Mouse (Mus musculus): ENCODE data around the gene Iqschfp.

Iqschfp gene

GRCm38 (mm10) chr3:68525361-68525878, 633.4 kb downstream of the Iqschfp start:
- DNase-seq (ENCODE audit: low spot score in 2 of 2) = no peak

GRCm38 (mm10) chr3:68526416-68526815, 634.4 kb downstream of the Iqschfp start:
- DNase-seq (ENCODE audit: low spot score in 2 of 2) = no peak

- no peak for DNase-seq (ENCODE audit: low spot score in 2 of 2)
These were observed 635.1 kb downstream of the Iqschfp start for GRCm38 (mm10) chr3:68527182-68527581.

- no peak for DNase-seq (ENCODE audit: low spot score in 2 of 2)
These were observed 639.9 kb downstream of the Iqschfp start for GRCm38 (mm10) chr3:68531908-68532307.

GRCm38 (mm10) chr3:68534571-68535051, 642.6 kb downstream of the Iqschfp start:
- DNase-seq (ENCODE audit: low spot score in 2 of 2) = no peak

GRCm38 (mm10) chr3:68535160-68535728, 643.2 kb downstream of the Iqschfp start:
- no peak for DNase-seq (ENCODE audit: low spot score in 2 of 2)

- no peak for DNase-seq (ENCODE audit: low spot score in 2 of 2)
These were observed 644.0 kb downstream of the Iqschfp start for GRCm38 (mm10) chr3:68536071-68536470.

GRCm38 (mm10) chr3:68541688-68542087, 649.7 kb downstream of the Iqschfp start:
- no peak for DNase-seq (ENCODE audit: low spot score in 2 of 2)

GRCm38 (mm10) chr3:68542944-68543501, 651.0 kb downstream of the Iqschfp start:
- peak in 1 of 2 experiments; percentile 8 for DNase-seq (ENCODE audit: low spot score in 2 of 2)

- DNase-seq (ENCODE audit: low spot score in 2 of 2) = no peak
These were observed 652.8 kb downstream of the Iqschfp start for GRCm38 (mm10) chr3:68544811-68545210.

GRCm38 (mm10) chr3:68545898-68546297, 653.9 kb downstream of the Iqschfp start:
- no peak for DNase-seq (ENCODE audit: low spot score in 2 of 2)

- no peak for DNase-seq (ENCODE audit: low spot score in 2 of 2)
These were observed 663.1 kb downstream of the Iqschfp start for GRCm38 (mm10) chr3:68555087-68555662.

GRCm38 (mm10) chr3:68556891-68557290, 664.9 kb downstream of the Iqschfp start:
- no peak for DNase-seq (ENCODE audit: low spot score in 2 of 2)

GRCm38 (mm10) chr3:68558744-68559143, 666.7 kb downstream of the Iqschfp start:
- no peak for DNase-seq (ENCODE audit: low spot score in 2 of 2)

- no peak for DNase-seq (ENCODE audit: low spot score in 2 of 2)
These were observed 668.0 kb downstream of the Iqschfp start for GRCm38 (mm10) chr3:68560057-68560456.

GRCm38 (mm10) chr3:68562838-68563237, 670.8 kb downstream of the Iqschfp start:
- no peak for DNase-seq (ENCODE audit: low spot score in 2 of 2)

- no peak for DNase-seq (ENCODE audit: low spot score in 2 of 2)
These were observed 671.9 kb downstream of the Iqschfp start for GRCm38 (mm10) chr3:68563922-68564321.

GRCm38 (mm10) chr3:68564978-68565674, 673.1 kb downstream of the Iqschfp start:
- DNase-seq (ENCODE audit: low spot score in 2 of 2) = no peak

GRCm38 (mm10) chr3:68565675-68566055, 673.6 kb downstream of the Iqschfp start:
- DNase-seq (ENCODE audit: low spot score in 2 of 2) = no peak

- no peak for DNase-seq (ENCODE audit: low spot score in 2 of 2)
These were observed 675.5 kb downstream of the Iqschfp start for GRCm38 (mm10) chr3:68567581-68567980.

GRCm38 (mm10) chr3:68568149-68568548, 676.1 kb downstream of the Iqschfp start:
- DNase-seq (ENCODE audit: low spot score in 2 of 2) = no peak

GRCm38 (mm10) chr3:68568716-68569115, 676.7 kb downstream of the Iqschfp start:
- no peak for DNase-seq (ENCODE audit: low spot score in 2 of 2)
